Mouse (Mus musculus) kidney, embryonic 15.5 days (tissue): ENCODE measurements around the gene Ppp3ca. TPM values are rescaled to one million over a fixed set of nuclear protein-coding genes. Genes with fewer than 3 reads are reported as not detected.
"Not testable (repeated sequence)": the region's sequence is repeated elsewhere in the genome, so short reads cannot be mapped to it uniquely, and the experiment has no call there.

ENCODE experiments used
- ATAC-seq: fragments of 200-750 bp; cut with Nextera tagmentation; replicated peaks from 2 replicates; pipeline ENCODE4 v1.8.0; 2017; ENCODE audit warnings: moderate TSS enrichment; ENCODE audit not compliant: low FRiP score
- H3K27ac ChIP-seq: fragments of 300-500 bp; sonication (generic); 2 replicates; pipeline ENCODE4 v1.5.1; 2015; ENCODE audit warnings: mild to moderate bottlenecking, inconsistent platforms
- H3K27me3 ChIP-seq: fragments of 300-500 bp; sonication (generic); 2 replicates; pipeline ENCODE4 v1.6.1; 2015; ENCODE audit warnings: inconsistent platforms
- H3K36me3 ChIP-seq: fragments of 300-500 bp; sonication (generic); 2 replicates; pipeline ENCODE4 v1.6.1; 2015; ENCODE audit warnings: inconsistent platforms
- H3K4me1 ChIP-seq: fragments of 300-500 bp; sonication (generic); 2 replicates; pipeline ENCODE4 v1.6.1; 2015; ENCODE audit warnings: inconsistent platforms
- H3K4me2 ChIP-seq: fragments of 300-500 bp; sonication (generic); 2 replicates; pipeline ENCODE4 v1.6.1; 2015; ENCODE audit warnings: moderate library complexity, mild to moderate bottlenecking, inconsistent platforms
- H3K4me3 ChIP-seq: fragments of 300-500 bp; sonication (generic); replicated peaks from 2 replicates; pipeline ENCODE4 v1.5.1; 2015; ENCODE audit warnings: mild to moderate bottlenecking, inconsistent platforms
- H3K9ac ChIP-seq: fragments of 300-500 bp; sonication (generic); 2 replicates; pipeline ENCODE4 v1.6.1; 2015; ENCODE audit warnings: mild to moderate bottlenecking, inconsistent platforms
- H3K9me3 ChIP-seq: fragments of 300-500 bp; sonication (generic); replicated peaks from 2 replicates; pipeline ENCODE4 v1.6.1; 2016; ENCODE audit warnings: inconsistent platforms
- WGBS: fragments of 180-500 bp; shearing (Covaris S2); methylation state at CpG from one replicate; pipeline ENCODE4 v1.1.7; 2015; ENCODE audit warnings: mixed read lengths; 5-methylcytosine and 5-hydroxymethylcytosine counted together
- polyA plus RNA-seq: library from polyadenylated mRNA; unstranded; fragments of >200 nt; fragmentation: Nextera tagmentation; extraction: Ambion mirVana; gene quantifications from 2 replicates; pipeline ENCODE4 v1.2.1, GENCODE M21; 2015

Ppp3ca gene
- polyA plus RNA-seq, 1 experiment from 2014 or later = 64.0 TPM

DNA sequence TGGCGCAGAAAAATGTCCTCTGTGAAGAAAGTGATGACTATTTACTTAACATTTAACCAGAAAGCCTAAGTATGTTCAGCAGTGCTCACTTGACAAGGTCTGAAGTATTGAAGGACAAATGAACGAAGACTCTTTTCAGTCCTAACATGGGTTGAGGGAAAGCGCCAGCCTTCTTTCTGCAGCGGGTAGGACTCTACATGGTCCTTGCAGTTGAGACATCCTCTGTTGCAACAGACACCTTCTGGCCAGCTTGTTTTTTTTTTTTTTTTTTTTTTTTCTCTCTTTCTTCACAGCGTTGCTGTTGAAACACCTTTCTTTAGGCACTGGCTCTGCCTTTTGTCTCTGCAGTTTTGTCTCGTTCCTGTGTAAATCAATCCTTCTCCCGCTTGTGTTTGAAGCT is 22.1 kb downstream of the Ppp3ca start:
- Histone ChIP-seq H3K36me3 (no peaks in the 10 kb centered on the region), H3K4me1 (0 out of 2 replicates have a peak, but pooled peaks cover 13% of the 10 kb centered on the region), H3K9ac (no peak overlapping the region), H3K27me3 (no peaks in the 10 kb centered on the region), H3K4me2 (no peak overlapping the region), H3K9me3 (no peaks in the 10 kb centered on the region), H3K4me3 (no peak overlapping the region), H3K27ac (no peak overlapping the region)
- 56% methylated on average over 7 of the region's 7 CpGs for WGBS
- ATAC-seq = no peak

DNA sequence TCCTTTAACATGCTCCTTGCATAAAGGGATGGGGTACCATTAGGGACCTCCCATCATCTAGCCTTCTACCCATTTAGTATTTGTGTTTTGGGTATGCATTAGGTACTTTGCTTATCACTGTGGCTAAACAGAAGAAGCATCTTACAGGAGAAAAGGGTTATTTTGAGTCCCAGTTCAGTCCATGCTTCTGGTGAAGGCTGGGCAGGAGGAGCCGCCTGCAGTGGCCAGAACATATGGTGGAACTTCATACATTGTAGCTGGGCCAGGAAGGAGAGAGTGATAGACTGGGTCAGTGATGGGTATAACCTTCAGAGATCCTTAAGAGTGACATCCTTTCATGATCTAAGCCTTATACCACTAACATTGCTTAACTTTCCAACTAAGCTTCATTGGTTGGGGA is 23.6 kb downstream of the Ppp3ca start:
- Histone ChIP-seq H3K9me3 (no peaks in the 10 kb centered on the region), H3K27me3 (no peaks in the 10 kb centered on the region), H3K9ac (no peak overlapping the region), H3K4me2 (no peak overlapping the region), H3K4me3 (no peak overlapping the region), H3K4me1 (peaks cover 9% of the 10 kb centered on the region; the same call in 1 of the 2 replicates), H3K36me3 (no peaks in the 10 kb centered on the region), H3K27ac (no peak overlapping the region)
- WGBS = 94% methylated on average over 1 of the region's 1 CpGs
- ATAC-seq = no peak

GRCm38 (mm10) chr3:136697626-136698191 is 27.8 kb downstream of the Ppp3ca start:
- Histone ChIP-seq H3K9me3 (no peaks in the 10 kb centered on the region), H3K9ac (no peak overlapping the region), H3K4me3 (no peak overlapping the region), H3K4me2 (no peak overlapping the region), H3K36me3 (no peaks in the 10 kb centered on the region), H3K27me3 (no peaks in the 10 kb centered on the region), H3K4me1 (peaks cover 4% of the 10 kb centered on the region; the same call in 1 of the 2 replicates), H3K27ac (no peak overlapping the region)
- ATAC-seq = no peak
- WGBS = 69% methylated on average over 3 of the region's 3 CpGs

GRCm38 (mm10) chr3:136699711-136700110 is 29.8 kb downstream of the Ppp3ca start:
- not testable (repeated sequence) for H3K36me3 ChIP-seq, H3K27me3 ChIP-seq

DNA sequence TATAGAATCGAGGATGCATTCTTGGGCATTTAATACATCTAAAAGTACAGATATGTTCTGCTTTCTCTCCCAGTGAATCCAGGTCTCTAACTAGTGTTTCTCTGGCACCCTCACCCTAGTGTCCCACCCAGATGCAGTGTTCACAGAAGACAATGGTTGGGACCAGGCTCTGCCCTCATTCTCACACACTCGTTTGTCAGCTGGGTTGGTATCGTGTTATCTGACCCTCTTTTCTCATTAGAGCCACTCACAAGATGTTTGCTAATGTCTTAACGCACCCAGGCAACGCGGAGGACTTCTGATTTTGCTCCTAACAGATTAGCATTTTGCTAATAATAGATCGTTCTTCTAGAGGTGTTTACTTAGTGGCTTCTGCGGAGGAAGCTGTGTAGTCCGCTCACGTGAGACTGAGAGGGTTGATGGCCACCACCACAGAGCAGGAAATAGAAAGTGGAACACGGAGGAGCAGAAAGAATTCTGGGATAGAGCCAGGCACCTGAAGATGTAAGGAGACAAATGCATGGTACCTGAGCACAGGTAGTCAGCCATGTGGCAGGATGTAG is 30.6 kb downstream of the Ppp3ca start:
- H3K4me1 ChIP-seq = peaks cover 11% of the 10 kb centered on the region
- no peaks in the 10 kb centered on the region for H3K27me3 ChIP-seq
- H3K4me3 ChIP-seq = no peak overlapping the region
- WGBS = 75% methylated on average over 11 of the region's 11 CpGs
- ATAC-seq = no peak
- no peak overlapping the region for H3K4me2 ChIP-seq
- no peaks in the 10 kb centered on the region for H3K9me3 ChIP-seq
- no peaks in the 10 kb centered on the region for H3K36me3 ChIP-seq
- H3K9ac ChIP-seq = no peak overlapping the region
- H3K27ac ChIP-seq = no peak overlapping the region

More at GRCm38 (mm10) chr3:136699711-136700110, 29.8 kb downstream of the Ppp3ca start:
- ATAC-seq, H3K4me2 ChIP-seq, H3K4me3 ChIP-seq, H3K9ac ChIP-seq, H3K4me1 ChIP-seq, H3K27ac ChIP-seq, H3K9me3 ChIP-seq: not testable (repeated sequence)

GRCm38 (mm10) chr3:136702861-136703260 is 32.9 kb downstream of the Ppp3ca start:
- H3K9ac ChIP-seq = no peak overlapping the region
- H3K27ac ChIP-seq = no peak overlapping the region
- WGBS = 86% methylated on average over 2 of the region's 2 CpGs
- no peaks in the 10 kb centered on the region for H3K36me3 ChIP-seq
- H3K27me3 ChIP-seq = no peaks in the 10 kb centered on the region
- H3K4me1 ChIP-seq = peaks cover 23% of the 10 kb centered on the region
- H3K4me3 ChIP-seq = no peak overlapping the region
- no peaks in the 10 kb centered on the region for H3K9me3 ChIP-seq
- no peak for ATAC-seq
- no peak overlapping the region for H3K4me2 ChIP-seq

DNA sequence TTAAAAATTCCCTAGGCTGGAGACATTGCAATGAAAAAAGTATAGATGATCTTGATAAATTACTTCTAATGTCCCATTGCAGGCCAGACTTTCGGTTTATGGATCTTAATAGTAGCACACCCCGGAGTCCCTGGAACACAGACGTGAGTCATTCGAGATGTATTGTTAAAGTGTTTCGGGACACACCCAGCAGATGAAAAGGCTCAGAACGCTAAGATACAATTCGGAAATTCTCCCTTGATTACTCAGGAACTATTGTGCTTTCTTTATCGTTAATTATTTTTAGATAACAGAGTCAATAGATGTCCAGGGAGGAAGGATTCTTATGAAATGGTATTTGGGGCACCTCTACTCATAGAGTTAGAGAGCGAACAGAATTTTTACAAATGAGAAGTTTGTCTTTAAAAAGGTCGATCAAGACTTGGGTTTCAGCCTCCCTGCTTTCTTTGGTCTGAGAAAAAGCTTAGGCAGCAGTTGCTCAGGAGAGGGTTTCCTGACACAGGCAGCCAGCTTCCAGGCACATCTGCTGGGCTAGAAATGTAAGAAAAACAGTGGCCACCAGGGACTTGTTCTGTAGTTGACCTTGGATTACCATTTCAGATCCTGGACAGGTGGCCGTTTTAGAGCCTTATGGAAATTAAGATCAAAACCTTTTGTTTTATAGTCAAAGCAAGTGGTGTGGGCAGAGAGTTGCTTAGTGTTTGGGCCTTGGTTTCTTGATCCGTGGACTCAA is 34.8 kb downstream of the Ppp3ca start:
- Histone ChIP-seq H3K27ac (no peak overlapping the region), H3K36me3 (no peaks in the 10 kb centered on the region), H3K4me3 (no peak overlapping the region), H3K4me2 (no peak overlapping the region), H3K9ac (no peak overlapping the region), H3K27me3 (no peaks in the 10 kb centered on the region), H3K9me3 (no peaks in the 10 kb centered on the region), H3K4me1 (peaks cover 29% of the 10 kb centered on the region)
- 47% methylated on average over 12 of the region's 12 CpGs for WGBS
- ATAC-seq = no peak

DNA sequence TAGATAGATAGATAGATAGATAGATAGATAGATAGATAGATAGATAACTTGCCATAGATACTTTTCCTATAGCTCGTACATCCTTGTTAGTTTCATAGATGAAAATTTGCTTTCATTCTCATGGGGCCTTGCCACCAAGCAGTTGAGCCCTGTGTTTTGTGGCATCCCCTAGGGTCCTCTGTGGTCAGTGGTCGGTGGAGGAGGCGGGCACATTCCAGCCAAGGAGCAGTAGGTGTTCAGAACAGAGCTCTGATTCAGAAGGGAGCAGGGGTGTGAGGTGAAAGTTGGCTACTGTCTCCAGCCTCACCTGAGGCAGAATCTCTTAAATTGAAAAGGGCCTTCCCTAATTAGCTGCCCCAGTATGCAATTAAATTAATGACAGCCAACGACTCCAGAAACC is 36.1 kb downstream of the Ppp3ca start:
- H3K4me1 ChIP-seq = peaks cover 36% of the 10 kb centered on the region
- H3K4me3 ChIP-seq = no peak overlapping the region
- no peak overlapping the region for H3K27ac ChIP-seq
- no peaks in the 10 kb centered on the region for H3K9me3 ChIP-seq
- H3K9ac ChIP-seq = no peak overlapping the region
- no peak for ATAC-seq
- no peaks in the 10 kb centered on the region for H3K27me3 ChIP-seq
- no peak overlapping the region for H3K4me2 ChIP-seq
- 63% methylated on average over 4 of the region's 4 CpGs for WGBS
- H3K36me3 ChIP-seq = no peaks in the 10 kb centered on the region

- Histone ChIP-seq H3K4me2 (no peak overlapping the region), H3K27ac (no peak overlapping the region), H3K4me3 (no peak overlapping the region), H3K9me3 (no peaks in the 10 kb centered on the region), H3K27me3 (no peaks in the 10 kb centered on the region), H3K36me3 (peaks cover 3% of the 10 kb centered on the region; the same call in 1 of the 2 replicates), H3K4me1 (peaks cover 36% of the 10 kb centered on the region), H3K9ac (no peak overlapping the region)
- no peak for ATAC-seq
- 81% methylated on average over 7 of the region's 7 CpGs for WGBS
Observed at GRCm38 (mm10) chr3:136706771-136707170, 36.8 kb downstream of the Ppp3ca start.

DNA sequence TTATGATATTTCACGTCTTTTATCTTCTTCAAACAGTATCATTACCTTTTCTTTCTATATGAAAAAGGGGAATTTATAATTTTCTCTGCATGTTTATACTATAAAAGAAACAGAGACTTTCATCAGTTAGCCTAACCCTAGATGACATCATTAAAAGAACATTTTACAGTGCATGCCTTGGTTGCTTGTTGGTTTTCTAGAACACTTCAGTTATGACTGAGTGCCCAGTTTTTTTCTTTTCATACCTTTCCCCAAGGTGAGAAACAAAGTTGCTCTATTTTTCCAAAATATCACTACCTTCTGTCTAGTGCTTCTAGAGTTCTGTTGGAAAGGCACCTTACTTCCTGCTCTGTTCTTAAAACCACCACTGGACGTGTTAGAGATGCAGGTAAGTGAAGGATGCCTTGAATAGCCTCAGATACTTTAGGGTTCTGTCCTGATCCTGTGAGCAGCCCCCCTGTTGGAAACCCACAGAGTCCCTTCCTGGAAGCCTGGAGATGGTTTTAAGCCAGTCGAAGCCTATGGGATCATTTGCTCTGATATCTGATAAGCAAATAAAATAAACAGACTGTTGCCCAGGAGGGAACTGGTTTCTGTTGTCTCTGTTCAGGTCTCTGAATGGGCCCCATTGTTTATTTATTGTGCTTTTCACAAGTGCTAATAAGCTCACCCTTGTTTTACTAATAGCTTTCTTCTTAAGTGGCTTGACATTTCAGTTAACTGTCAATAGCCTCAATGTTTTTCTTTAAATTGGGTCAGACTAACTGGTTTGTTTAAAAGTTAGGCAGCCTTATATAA is 37.5 kb downstream of the Ppp3ca start:
- H3K27ac ChIP-seq = no peak overlapping the region
- no peaks in the 10 kb centered on the region for H3K9me3 ChIP-seq
- ATAC-seq = no peak
- H3K27me3 ChIP-seq = no peaks in the 10 kb centered on the region
- peaks cover 4% of the 10 kb centered on the region; the same call in 1 of the 2 replicates for H3K36me3 ChIP-seq
- H3K4me3 ChIP-seq = no peak overlapping the region
- no peak overlapping the region for H3K4me2 ChIP-seq
- peaks cover 36% of the 10 kb centered on the region for H3K4me1 ChIP-seq
- no peak overlapping the region for H3K9ac ChIP-seq
- 56% methylated on average over 3 of the region's 3 CpGs for WGBS

DNA sequence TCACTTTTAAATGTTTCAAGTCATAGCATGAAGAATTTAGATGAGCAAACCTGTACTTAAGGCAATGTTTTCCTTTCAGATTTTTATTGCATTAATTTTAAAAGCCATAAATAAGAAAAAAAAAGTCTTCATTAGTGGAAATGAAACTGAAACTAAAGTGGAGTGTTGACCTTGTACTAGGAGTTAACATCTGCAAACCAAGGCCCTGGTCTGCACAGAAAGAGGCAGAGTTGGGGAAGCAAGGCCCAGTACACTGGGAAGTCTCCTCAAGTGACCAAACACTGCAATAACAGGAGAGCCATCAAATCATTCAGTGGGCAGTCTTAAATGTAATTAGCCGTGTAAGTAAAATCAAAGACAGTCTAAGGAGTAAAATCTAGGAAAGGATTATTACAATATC is 38.3 kb downstream of the Ppp3ca start:
- Histone ChIP-seq H3K9me3 (no peaks in the 10 kb centered on the region), H3K27me3 (no peaks in the 10 kb centered on the region)

More for the DNA sequence above, 38.3 kb downstream of the Ppp3ca start:
- Histone ChIP-seq H3K36me3 (peaks cover 4% of the 10 kb centered on the region; the same call in 1 of the 2 replicates), H3K27ac (no peak overlapping the region), H3K4me2 (no peak overlapping the region), H3K4me1 (peaks cover 36% of the 10 kb centered on the region), H3K9ac (no peak overlapping the region), H3K4me3 (no peak overlapping the region)
- WGBS = 14% methylated on average over 1 of the region's 1 CpGs
- no peak for ATAC-seq
